Mouse (Mus musculus) kidney, postnatal 0 days (tissue): ENCODE results near the gene Emc1. TPM values are rescaled to one million over a fixed set of nuclear protein-coding genes. Genes with fewer than 3 reads are reported as not detected.

Experiments
- ATAC-seq: fragments of 200-750 bp; cut with Nextera tagmentation; replicated peaks from 2 replicates; pipeline ENCODE4 v1.8.0; 2017; ENCODE audit warnings: low read depth, moderate number of reproducible peaks, moderate TSS enrichment, moderate library complexity; ENCODE audit not compliant: low FRiP score
- DNase-seq: peaks from one replicate; pipeline ENCODE4 v3.0.0-alpha.2; 2016; ENCODE audit warnings: low spot score
- H3K27ac ChIP-seq: fragments of 300-500 bp; sonication (generic); 2 replicates; pipeline ENCODE4 v1.5.1; 2014; ENCODE audit warnings: mild to moderate bottlenecking
- H3K27me3 ChIP-seq: fragments of 300-500 bp; sonication (generic); 2 replicates; pipeline ENCODE4 v1.6.1; 2014; ENCODE audit warnings: low read length, mixed read lengths; ENCODE audit not compliant: insufficient read depth
- H3K36me3 ChIP-seq: fragments of 300-500 bp; sonication (generic); 2 replicates; pipeline ENCODE4 v1.6.1; 2014; ENCODE audit warnings: low read length, mixed read lengths; ENCODE audit not compliant: insufficient read depth
- H3K4me1 ChIP-seq: fragments of 300-500 bp; sonication (generic); replicated peaks from 2 replicates; pipeline ENCODE4 v1.6.1; 2014; ENCODE audit warnings: antibody characterized with exemption, low read length, mixed read lengths; ENCODE audit not compliant: insufficient read depth
- H3K4me2 ChIP-seq: fragments of 300-500 bp; sonication (generic); 2 replicates; pipeline ENCODE4 v1.6.1; 2014; ENCODE audit warnings: mild to moderate bottlenecking, low read length, moderate library complexity, mixed read lengths
- H3K4me3 ChIP-seq: fragments of 300-500 bp; sonication (generic); replicated peaks from 2 replicates; pipeline ENCODE4 v1.5.1; 2014; ENCODE audit warnings: low read depth, low read length
- H3K9ac ChIP-seq: fragments of 300-500 bp; sonication (generic); 2 replicates; pipeline ENCODE4 v1.6.1; 2014; ENCODE audit warnings: low read depth, low read length
- H3K9me3 ChIP-seq: fragments of 300-500 bp; sonication (generic); replicated peaks from 2 replicates; pipeline ENCODE4 v1.6.1; 2016; ENCODE audit warnings: low read length, inconsistent platforms, mixed read lengths
- CTCF ChIP-seq: IDR thresholded peaks from 2 replicates; pipeline ENCODE4 v1.5.1; 2016; ENCODE audit warnings: antibody characterized with exemption, low read depth, mild to moderate bottlenecking, moderate library complexity
- WGBS: fragments of 180-500 bp; shearing (Covaris S2); extraction: QIAGEN DNeasy Blood & Tissue Kit; methylation state at CpG from one replicate; pipeline ENCODE4 v1.1.7; 2014; 5-methylcytosine and 5-hydroxymethylcytosine counted together
- polyA plus RNA-seq: library from polyadenylated mRNA; unstranded; fragments of >200 nt; fragmentation: Nextera tagmentation; extraction: Ambion mirVana; gene quantifications from 2 replicates; pipeline ENCODE4 v1.2.1, GENCODE M21; 2015

The Emc1 gene
- polyA plus RNA-seq, result 19.0 and 22.6 TPM in 2 replicates

- H3K27me3 ChIP-seq, result no peaks in the 10 kb centered on the region
- H3K36me3 ChIP-seq, result peaks cover 32% of the 10 kb centered on the region
- H3K4me2 ChIP-seq, result peak within 1 kb of the TSS; percentile 87
- WGBS, result under 1% methylated on average over 51 of the region's 64 CpGs
- ATAC-seq (peak; percentile 94), DNase-seq (peak; percentile 93)
- no peak for TF ChIP-seq CTCF
- no peaks in the 10 kb centered on the region for H3K9me3 ChIP-seq
- H3K4me1 ChIP-seq, result peaks cover 9% of the 10 kb centered on the region
- peak within 1 kb of the TSS; percentile 72 for H3K4me3 ChIP-seq
- H3K9ac ChIP-seq, result peak within 1 kb of the TSS; percentile 74
- peak within 1 kb of the TSS; percentile 89 for H3K27ac ChIP-seq
These were observed at the start of gene Emc1, which contains the start of the genes Mrto4 and Ubr4 for GRCm38 (mm10) chr4:139351931-139352711. TSS of gene Emc1 (plus strand) at chr4:139352587. TSS of gene Mrto4 (minus strand) at chr4:139352576. TSS of gene Ubr4 (plus strand) at chr4:139352609.

GRCm38 (mm10) chr4:139305521-139305920, 46.9 kb upstream of the Emc1 start:
- H3K4me3 ChIP-seq, result no peak overlapping the region
- no peaks in the 10 kb centered on the region for H3K27me3 ChIP-seq
- no peak overlapping the region for H3K9ac ChIP-seq
- H3K36me3 ChIP-seq, result peaks cover 17% of the 10 kb centered on the region
- H3K4me1 ChIP-seq, result no peaks in the 10 kb centered on the region; the same call in 1 of the 2 replicates
- 81% methylated on average over 3 of the region's 3 CpGs for WGBS
- no peak overlapping the region for H3K4me2 ChIP-seq
- no peak overlapping the region for H3K27ac ChIP-seq
- H3K9me3 ChIP-seq, result no peaks in the 10 kb centered on the region
- DNase-seq, result no peak
- no peak for ATAC-seq
- no peak for TF ChIP-seq CTCF

GRCm38 (mm10) chr4:139307916-139308315, 44.5 kb upstream of the Emc1 start:
- TF ChIP-seq CTCF, result no peak
- Histone ChIP-seq H3K9me3 (no peaks in the 10 kb centered on the region), H3K27me3 (no peaks in the 10 kb centered on the region), H3K4me1 (peaks cover 11% of the 10 kb centered on the region; the same call in 1 of the 2 replicates), H3K36me3 (0 out of 2 replicates have a peak, but pooled peaks cover 5% of the 10 kb centered on the region), H3K4me2 (no peak overlapping the region), H3K9ac (no peak overlapping the region), H3K27ac (no peak overlapping the region), H3K4me3 (no peak overlapping the region)
- DNase-seq (no peak), ATAC-seq (no peak)
- WGBS, result 73% methylated on average over 5 of the region's 5 CpGs

- 0 out of 2 replicates have a peak, but pooled peaks cover 9% of the 10 kb centered on the region for H3K36me3 ChIP-seq
- peak; percentile 20; the same call in 1 of the 2 replicates for TF ChIP-seq CTCF
- peaks cover 11% of the 10 kb centered on the region; the same call in 1 of the 2 replicates for H3K4me1 ChIP-seq
- WGBS, result 22% methylated on average over 6 of the region's 6 CpGs
- H3K9ac ChIP-seq, result peak overlapping the region; percentile 91
- H3K4me3 ChIP-seq, result peak overlapping the region; percentile 91
- no peaks in the 10 kb centered on the region for H3K27me3 ChIP-seq
- H3K9me3 ChIP-seq, result no peaks in the 10 kb centered on the region
- H3K27ac ChIP-seq, result no peak overlapping the region
- no peak for DNase-seq
- peak overlapping the region; percentile 96 for H3K4me2 ChIP-seq
- no peak for ATAC-seq
These were observed 42.7 kb upstream of the Emc1 start for GRCm38 (mm10) chr4:139309651-139310050.

- Histone ChIP-seq H3K9me3 (no peaks in the 10 kb centered on the region), H3K9ac (peak within 1 kb of the TSS; percentile 91), H3K27ac (peak within 1 kb of the TSS; percentile 92), H3K4me2 (peak within 1 kb of the TSS; percentile 96), H3K27me3 (no peaks in the 10 kb centered on the region), H3K4me3 (peak within 1 kb of the TSS; percentile 91), H3K36me3 (0 out of 2 replicates have a peak, but pooled peaks cover 9% of the 10 kb centered on the region), H3K4me1 (peaks cover 11% of the 10 kb centered on the region; the same call in 1 of the 2 replicates)
- 0 out of 2 replicates have a peak, but pooled peaks have one; percentile 8 for TF ChIP-seq CTCF
- under 1% methylated on average over 57 of the region's 63 CpGs for WGBS
- DNase-seq (peak; percentile 95), ATAC-seq (peak; percentile 76)
These were observed 42.1 kb upstream of the Emc1 start, which contains the start of the genes Pqlc2 and Akr7a5 for GRCm38 (mm10) chr4:139310171-139310898. TSS of gene Pqlc2 (minus strand) at chr4:139310708. TSS of gene Akr7a5 (plus strand) at chr4:139310744.
